Mouse (Mus musculus): ENCODE results near the gene Kdm5c. TPM values are rescaled to one million over a fixed set of nuclear protein-coding genes. Genes with fewer than 3 reads are reported as not detected.

Gene Kdm5c
- polyA plus RNA-seq, 2 experiments: 24.9 to 48.2 TPM

GRCm38 (mm10) chrX:152322776-152323175 lies 90.0 kb downstream of the Kdm5c start:
- 47% methylated on average over 2 of the region's 2 CpGs for WGBS

GRCm38 (mm10) chrX:152323584-152323983 lies 90.8 kb downstream of the Kdm5c start:
- no peaks in the 10 kb centered on the region; the same call in 1 of the 2 replicates for H3K36me3 ChIP-seq (ENCODE audit: control insufficient read depth, insufficient read depth, low read length)
- TF ChIP-seq POLR2A (IDR thresholded peaks at IDR 0.05; ENCODE audit: borderline replicate concordance, extremely low read depth, insufficient read depth, insufficient read length): no peak
- no peak overlapping the region for H3K4me2 ChIP-seq (replicated peaks; ENCODE audit: low read depth, low read length, severe bottlenecking)
- H3K4me1 ChIP-seq (ENCODE audit: control insufficient read depth, insufficient read depth, low read length): 0 out of 2 replicates have a peak, but pooled peaks cover 2% of the 10 kb centered on the region
- no peak for ATAC-seq (ENCODE audit: low FRiP score, low read depth)
- WGBS: 100% methylated on average over 1 of the region's 1 CpGs
- H3K4me3 ChIP-seq (replicated peaks; ENCODE audit: low read length): no peak overlapping the region
- no peak overlapping the region for H3K9ac ChIP-seq (ENCODE audit: low read depth, low read length, severe bottlenecking)
- H3K27me3 ChIP-seq (ENCODE audit: control insufficient read depth, insufficient read depth, low read length): no peaks in the 10 kb centered on the region
- DNase-seq (ENCODE audit: low spot score): no peak
- no peaks in the 10 kb centered on the region for H3K9me3 ChIP-seq (ENCODE audit: control insufficient read depth, low read length)
- no peak overlapping the region for H3K27ac ChIP-seq (replicated peaks; ENCODE audit: low read depth, low read length)

More at GRCm38 (mm10) chrX:152322776-152323175, 90.0 kb downstream of the Kdm5c start:
- Histone ChIP-seq H3K9ac (ENCODE audit: low read depth, low read length, severe bottlenecking) (no peak overlapping the region), H3K9me3 (ENCODE audit: control insufficient read depth, low read length) (no peaks in the 10 kb centered on the region), H3K4me3 (replicated peaks; ENCODE audit: low read length) (no peak overlapping the region), H3K27ac (replicated peaks; ENCODE audit: low read depth, low read length) (no peak overlapping the region), H3K4me2 (replicated peaks; ENCODE audit: low read depth, low read length, severe bottlenecking) (no peak overlapping the region), H3K4me1 (ENCODE audit: control insufficient read depth, insufficient read depth, low read length) (0 out of 2 replicates have a peak, but pooled peaks cover 2% of the 10 kb centered on the region), H3K27me3 (ENCODE audit: control insufficient read depth, insufficient read depth, low read length) (no peaks in the 10 kb centered on the region), H3K36me3 (ENCODE audit: control insufficient read depth, insufficient read depth, low read length) (no peaks in the 10 kb centered on the region; the same call in 1 of the 2 replicates)
- TF ChIP-seq POLR2A (IDR thresholded peaks at IDR 0.05; ENCODE audit: borderline replicate concordance, extremely low read depth, insufficient read depth, insufficient read length): no peak
- DNase-seq (ENCODE audit: low spot score) (no peak), ATAC-seq (ENCODE audit: low FRiP score, low read depth) (no peak)

Other genes starting within 250 kb of the Kdm5c start
- 94.4 and 98.9 TPM in 2 replicates for gene Hsd17b10, start 231.2 kb upstream of the Kdm5c start, polyA plus RNA-seq (2012; rRNA removed)
- 222 and 235 TPM in 2 replicates for gene Hsd17b10, start 231.2 kb upstream of the Kdm5c start, polyA plus RNA-seq (2014; fragmentation: Nextera tagmentation; extraction: Ambion mirVana)
- 0.33 and 0.60 TPM in 2 replicates for gene Ribc1, start 216.7 kb upstream of the Kdm5c start, polyA plus RNA-seq (2012; rRNA removed)
- 1.6 and 1.8 TPM in 2 replicates for gene Ribc1, start 216.7 kb upstream of the Kdm5c start, polyA plus RNA-seq (2014; fragmentation: Nextera tagmentation; extraction: Ambion mirVana)
- gene Smc1a, start 216.6 kb upstream of the Kdm5c start, polyA plus RNA-seq (2012; rRNA removed): 62.0 and 80.6 TPM in 2 replicates
- gene Smc1a, start 216.6 kb upstream of the Kdm5c start, polyA plus RNA-seq (2014; fragmentation: Nextera tagmentation; extraction: Ambion mirVana): 91.3 and 96.3 TPM in 2 replicates
- 9.1 and 11.5 TPM in 2 replicates for gene Iqsec2, start 88.8 kb upstream of the Kdm5c start, polyA plus RNA-seq (2012; rRNA removed)
- 4.3 TPM in 2 replicates for gene Iqsec2, start 88.8 kb upstream of the Kdm5c start, polyA plus RNA-seq (2014; fragmentation: Nextera tagmentation; extraction: Ambion mirVana)
- gene Kantr, start 94.5 kb downstream of the Kdm5c start, polyA plus RNA-seq (2012; rRNA removed): 17.9 and 23.1 TPM in 2 replicates
- gene Kantr, start 94.5 kb downstream of the Kdm5c start, polyA plus RNA-seq (2014; fragmentation: Nextera tagmentation; extraction: Ambion mirVana): 13.1 and 17.8 TPM in 2 replicates
- 81.3 and 113 TPM in 2 replicates for gene Tspyl2, start 109.4 kb downstream of the Kdm5c start, polyA plus RNA-seq (2012; rRNA removed)
- 24.0 and 24.2 TPM in 2 replicates for gene Tspyl2, start 109.4 kb downstream of the Kdm5c start, polyA plus RNA-seq (2014; fragmentation: Nextera tagmentation; extraction: Ambion mirVana)
- 13.0 and 16.7 TPM in 2 replicates for gene Gpr173, start 135.7 kb downstream of the Kdm5c start, polyA plus RNA-seq (2012; rRNA removed)
- gene Gpr173, start 135.7 kb downstream of the Kdm5c start, polyA plus RNA-seq (2014; fragmentation: Nextera tagmentation; extraction: Ambion mirVana): 4.5 and 5.5 TPM in 2 replicates